Mouse (Mus musculus): ENCODE results near the gene Smarcd3.

Gene Smarcd3

GRCm38 (mm10) chr5:24620116-24620515 lies 4.1 kb downstream of the Smarcd3 start:
- peak; percentile 21 to 72 for DNase-seq

DNA sequence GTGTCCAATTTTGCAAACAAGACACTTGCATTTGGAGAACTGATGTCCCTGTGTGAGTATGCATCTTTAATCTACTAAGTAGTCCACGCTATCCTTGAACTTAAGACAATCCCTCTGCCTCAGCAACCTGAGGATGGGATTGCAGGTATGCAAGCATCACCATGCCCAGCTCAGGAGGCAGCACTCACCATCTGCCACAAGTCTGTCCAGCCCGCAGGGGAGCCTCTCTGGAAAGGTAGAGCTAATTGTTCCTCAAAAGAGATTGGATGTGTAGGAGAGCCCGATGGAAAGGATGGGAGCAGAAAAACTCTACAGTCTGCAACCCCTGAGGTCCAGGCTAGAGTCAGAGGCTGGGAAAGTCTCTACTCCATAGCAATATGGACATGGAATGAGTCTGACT lies 5.3 kb downstream of the Smarcd3 start:
- no peak for DNase-seq

DNA sequence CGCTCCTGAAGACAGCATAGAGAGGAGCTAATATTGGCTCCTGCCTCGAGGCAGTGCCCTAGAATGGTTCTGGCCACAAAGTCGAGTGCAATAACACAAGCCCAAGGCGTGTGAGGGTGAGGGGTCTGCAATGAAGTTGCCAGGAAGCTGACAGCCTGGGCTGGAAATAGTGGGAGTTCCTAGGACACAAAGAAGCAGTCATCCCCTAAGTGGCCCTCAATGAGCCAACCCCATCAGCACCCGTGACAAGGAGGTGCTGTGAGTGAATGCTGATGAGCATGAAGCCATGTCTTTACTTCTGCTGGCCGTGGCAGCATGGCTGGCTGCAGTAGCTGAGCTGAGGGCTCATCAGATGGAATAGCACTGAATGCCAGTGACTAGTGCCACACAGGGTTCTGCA lies 9.1 kb downstream of the Smarcd3 start:
- no peak for DNase-seq

GRCm38 (mm10) chr5:24612302-24612649 lies 11.9 kb downstream of the Smarcd3 start:
- no peak for DNase-seq

DNA sequence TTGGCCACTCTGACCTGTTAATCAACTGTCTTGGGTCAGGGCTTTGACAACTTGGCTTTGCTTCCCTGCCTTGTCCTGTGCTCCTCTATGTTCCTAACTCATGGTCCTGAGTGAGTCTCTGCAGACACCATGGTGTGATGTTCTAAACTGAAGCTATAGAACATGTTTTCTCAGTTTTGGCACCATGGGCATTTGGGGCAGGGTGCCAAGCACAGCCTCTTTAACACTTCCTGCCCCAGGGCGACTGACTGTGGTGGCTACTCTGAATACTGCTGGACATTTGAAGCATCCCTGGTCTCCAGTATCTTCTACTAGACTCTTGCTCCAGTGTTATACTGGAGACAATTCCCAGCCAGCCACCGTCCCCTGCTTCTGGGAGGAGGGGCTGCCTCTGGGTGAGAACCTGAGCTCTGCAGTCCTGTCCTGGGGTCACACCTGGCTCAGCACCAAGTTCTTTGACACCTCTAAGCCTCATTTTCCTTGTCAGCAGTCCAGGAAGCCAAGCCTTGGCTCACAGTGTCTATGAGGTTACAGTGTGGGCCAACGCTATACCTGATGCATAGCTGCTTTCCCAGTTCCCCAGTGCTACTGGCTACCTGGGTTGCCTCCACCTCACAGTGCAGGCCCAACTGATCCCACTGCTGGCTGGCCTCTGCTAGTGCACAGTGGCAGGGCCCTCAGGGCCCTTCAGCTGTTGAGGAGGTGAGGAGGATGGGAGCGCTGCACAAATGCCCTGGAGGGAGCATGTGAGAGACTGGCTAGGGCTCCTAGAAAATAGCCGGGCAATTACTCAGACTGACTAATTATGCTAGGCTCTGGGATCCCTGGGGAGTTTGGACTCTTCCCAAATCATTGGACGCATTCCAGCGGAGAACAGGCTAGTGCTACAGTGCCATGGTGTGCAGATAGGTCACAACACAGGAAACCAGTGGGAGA lies 12.6 kb downstream of the Smarcd3 start:
- DNase-seq = peak; percentile 72 to 79

- DNase-seq = no peak
These were observed 14.8 kb downstream of the Smarcd3 start for GRCm38 (mm10) chr5:24609388-24609787.

- DNase-seq = no peak
These were observed 18.1 kb downstream of the Smarcd3 start for GRCm38 (mm10) chr5:24605980-24606665.

DNA sequence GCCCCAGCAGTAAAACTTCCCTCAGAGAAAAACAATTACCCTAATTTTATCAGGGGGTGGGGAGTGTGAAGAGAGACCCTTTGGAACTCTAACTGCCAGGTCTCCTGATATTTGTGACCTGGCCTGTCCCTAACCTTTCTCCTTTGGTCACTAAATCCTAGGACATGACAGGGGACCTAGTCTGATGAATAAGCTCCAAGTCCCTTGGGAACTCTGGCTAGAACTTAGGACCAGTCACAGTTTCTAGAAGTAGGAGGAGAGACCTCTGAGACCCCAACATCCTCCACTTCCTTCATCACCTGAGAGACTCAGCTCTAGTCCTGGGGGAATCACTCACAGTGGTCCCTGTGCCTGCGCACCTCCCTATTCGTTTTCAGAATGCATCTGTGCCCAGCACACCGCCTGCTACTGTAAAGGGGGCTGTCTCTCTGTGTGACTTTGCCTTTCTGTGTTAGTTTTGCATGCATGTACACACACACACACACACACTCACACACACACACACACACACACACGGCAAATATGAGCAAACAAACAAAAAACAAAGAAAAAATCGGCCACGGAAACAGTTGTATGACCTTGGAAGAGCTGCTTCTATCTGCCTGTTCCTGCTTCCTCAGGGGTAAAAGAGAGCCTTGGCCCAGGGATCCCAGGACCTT lies 18.8 kb downstream of the Smarcd3 start:
- DNase-seq = no peak

- peak; percentile 84 to 92 for DNase-seq
These were observed 19.5 kb downstream of the Smarcd3 start for GRCm38 (mm10) chr5:24604656-24605100.

- no peak for DNase-seq
These were observed 20.0 kb downstream of the Smarcd3 start for GRCm38 (mm10) chr5:24604080-24604655.

GRCm38 (mm10) chr5:24603431-24604010 lies 20.7 kb downstream of the Smarcd3 start:
- DNase-seq = no peak

- peak; percentile 94 to 95 for DNase-seq
These were observed 21.4 kb downstream of the Smarcd3 start for GRCm38 (mm10) chr5:24602751-24603343.

DNA sequence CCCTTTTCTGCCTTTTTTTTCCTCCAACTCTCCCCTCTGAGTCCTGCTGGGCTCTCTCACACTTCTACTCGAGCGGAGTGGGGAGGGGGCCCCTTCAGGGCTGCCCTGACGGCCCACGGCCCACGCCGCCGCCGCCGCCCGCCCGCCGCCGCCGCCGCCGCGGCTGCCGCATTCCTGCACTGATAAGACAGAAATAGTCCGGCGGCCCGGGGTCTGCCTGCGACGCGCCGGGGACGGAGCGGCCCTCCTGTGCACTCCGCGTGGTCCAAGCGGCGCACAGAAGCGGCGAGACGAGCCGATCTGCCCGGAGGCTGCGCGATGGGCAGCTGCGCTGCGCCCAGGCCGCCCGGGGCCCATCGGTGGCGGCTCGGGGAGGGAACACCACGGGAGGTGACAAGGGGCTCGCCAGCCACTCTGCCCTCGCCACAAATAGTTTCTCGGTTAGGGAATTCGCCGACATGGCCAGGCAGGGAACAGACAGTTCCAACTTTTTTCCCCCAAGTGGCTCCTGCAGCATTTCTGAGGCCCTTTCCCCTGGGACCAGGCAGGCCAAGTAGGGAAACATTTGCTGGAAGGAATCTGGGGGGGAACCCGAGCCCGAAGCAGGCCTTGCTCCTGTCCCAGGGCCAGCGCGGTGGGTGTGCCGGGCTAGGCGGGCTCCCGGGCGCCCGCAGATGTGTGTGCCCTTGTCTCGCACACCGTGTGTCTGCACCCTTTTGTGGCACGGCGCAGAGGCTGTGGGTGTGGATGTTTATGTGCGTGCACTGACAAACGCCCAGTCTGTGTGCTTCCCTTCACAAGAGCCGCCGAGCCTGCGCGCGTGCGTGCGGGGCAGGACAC lies 22.1 kb downstream of the Smarcd3 start:
- DNase-seq = peak in 1 of 2 experiments; percentile 66

DNA sequence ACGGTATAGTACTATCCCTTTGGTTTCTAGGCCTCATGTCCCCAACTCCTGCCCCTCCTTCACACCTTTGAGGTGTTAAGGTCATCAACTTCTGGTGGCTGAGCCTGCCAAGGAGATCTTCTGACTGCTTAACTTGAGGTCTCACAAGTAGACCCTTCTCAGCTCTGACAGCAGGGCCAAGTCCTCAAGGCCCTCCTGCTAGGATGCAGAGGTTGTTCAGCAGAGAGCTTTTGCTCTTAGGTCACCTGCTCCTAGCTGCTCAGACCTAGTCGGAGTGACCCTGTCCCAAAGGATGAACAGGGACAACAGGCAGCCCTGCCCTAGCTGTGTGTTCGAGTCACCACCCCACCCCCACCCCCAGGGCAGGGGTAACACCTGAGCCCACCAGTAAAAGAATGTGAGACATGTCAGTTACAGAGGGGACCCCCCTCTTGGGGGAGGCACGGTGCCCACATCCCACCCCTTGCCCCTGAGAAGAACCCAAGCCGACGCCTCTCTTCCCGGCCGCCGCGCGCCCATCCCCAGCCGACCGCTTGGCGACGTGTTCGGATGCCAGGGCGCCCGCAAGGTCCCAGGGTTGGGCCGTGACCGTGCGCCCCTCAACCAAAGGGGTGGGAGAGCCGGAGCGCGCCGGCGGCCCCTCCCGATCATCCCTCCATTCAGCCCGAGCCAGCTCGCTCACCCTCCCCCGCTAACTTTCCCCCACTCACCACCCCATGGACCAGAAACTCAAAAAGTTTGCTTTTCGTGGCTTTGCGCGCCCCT lies 23.0 kb downstream of the Smarcd3 start:
- DNase-seq = no peak

DNA sequence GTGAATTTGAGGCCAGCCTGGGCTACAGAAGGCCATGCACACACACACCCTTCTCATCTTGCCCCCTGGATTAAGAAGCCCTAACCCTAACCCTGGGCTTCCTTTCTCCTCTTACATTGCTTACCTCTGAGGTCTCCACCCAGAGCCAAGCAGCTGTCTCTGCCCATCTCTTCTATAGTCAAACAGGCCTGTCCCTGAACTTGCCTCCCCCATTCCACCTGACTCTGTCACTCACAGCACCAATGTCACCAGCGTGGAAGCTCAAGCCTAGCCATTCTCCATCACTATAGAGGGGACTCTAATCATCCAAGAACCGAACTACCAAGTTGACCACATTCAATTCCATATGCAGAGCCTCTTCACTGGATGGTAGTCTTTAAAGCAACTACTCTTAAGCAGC lies 24.0 kb downstream of the Smarcd3 start:
- no peak for DNase-seq

DNA sequence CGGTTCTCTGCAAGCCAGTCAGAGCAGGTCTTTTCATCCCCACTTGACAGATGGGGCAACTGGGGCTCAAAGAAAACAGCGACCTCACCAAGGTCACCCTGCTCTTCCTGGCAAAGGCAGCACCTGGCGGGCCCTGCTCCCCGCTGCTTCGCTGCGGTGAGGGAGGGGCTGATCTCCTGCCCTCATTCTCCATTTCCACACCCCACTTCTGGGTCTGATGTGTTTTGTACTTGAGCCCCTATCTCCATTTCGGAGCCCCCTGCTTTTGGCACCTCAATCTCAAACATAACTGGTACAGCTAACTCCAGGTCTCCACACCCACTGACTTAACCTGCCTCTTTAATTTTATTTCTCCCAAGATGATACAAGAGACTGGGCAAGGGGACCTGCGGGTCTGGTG lies 25.1 kb downstream of the Smarcd3 start:
- no peak for DNase-seq

- DNase-seq = peak in 1 of 2 experiments; percentile 60
These were observed 25.6 kb downstream of the Smarcd3 start for GRCm38 (mm10) chr5:24598570-24599006.

DNA sequence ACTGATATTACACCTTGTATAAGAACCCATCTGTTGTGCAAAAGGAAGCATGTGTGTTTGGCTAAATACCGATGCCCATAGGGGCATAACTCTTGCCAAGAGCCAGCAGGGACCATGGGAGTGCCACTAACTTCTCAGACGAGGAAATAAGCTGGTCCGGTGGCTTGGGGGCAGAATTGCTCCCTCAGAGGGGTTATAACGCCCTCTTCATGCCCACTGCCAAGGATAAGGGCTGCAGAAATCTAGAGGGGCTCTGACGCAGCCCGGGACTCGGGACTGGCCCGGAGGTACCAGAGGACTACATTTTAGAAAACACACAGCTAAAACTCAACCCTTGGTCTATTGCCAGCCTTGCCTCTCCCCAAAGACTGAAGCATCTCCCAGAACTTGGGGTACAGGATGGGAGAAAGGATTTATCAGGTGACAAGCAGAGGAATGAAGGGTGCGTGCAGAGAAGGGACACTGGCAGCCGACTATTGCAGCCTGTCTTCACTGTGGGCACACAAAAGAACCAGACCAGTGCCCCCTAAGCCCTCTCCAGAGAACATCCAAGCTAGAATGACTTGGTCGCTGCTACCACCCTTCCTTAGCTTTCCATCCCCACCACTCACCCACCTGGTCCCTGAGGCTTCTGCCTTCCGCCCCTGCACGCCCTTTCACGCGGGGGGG lies 26.2 kb downstream of the Smarcd3 start:
- DNase-seq = no peak

DNA sequence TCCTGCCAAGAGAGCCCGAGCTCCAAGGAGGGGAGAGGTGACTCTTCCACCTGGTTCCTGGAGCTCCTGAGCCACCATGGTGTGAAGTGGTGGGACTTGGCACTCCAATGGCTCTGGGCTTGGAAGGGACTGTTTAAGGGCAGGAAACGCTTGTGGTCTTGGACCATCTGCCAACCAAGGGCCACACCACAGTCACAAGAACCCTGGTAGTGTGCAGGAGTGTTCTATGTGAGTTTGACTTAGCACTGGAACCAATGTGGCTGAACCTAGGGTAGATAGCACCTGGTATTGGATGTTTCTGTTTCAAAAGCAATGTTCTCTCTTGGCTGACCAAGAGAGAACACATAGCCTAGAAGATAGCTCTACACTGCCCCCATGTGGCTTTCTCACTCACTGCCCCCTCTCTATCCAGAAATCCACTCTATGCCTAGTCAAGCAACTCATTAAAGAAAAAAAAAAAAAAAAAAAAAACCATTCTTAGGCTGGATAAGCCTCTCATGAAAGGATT lies 26.9 kb downstream of the Smarcd3 start:
- DNase-seq = peak; percentile 78 to 88

Data from kidney, adult 8-10 months (tissue).